Mouse (Mus musculus) cerebellum, adult 18-20 months (tissue): ENCODE measurements around the gene Ift43.

Experiments
- DNase-seq, 2 experiments: peaks; one replicate each; pipeline ENCODE4 v3.0.0; 2021

Ift43 gene

GRCm38 (mm10) chr12:86078553-86079201 lies 3.7 kb upstream of the Ift43 start, which contains the start of gene Tgfb3:
TSS of gene Tgfb3 (minus strand) at chr12:86079041.
- DNase-seq, result peak; percentile 44 to 61

DNA sequence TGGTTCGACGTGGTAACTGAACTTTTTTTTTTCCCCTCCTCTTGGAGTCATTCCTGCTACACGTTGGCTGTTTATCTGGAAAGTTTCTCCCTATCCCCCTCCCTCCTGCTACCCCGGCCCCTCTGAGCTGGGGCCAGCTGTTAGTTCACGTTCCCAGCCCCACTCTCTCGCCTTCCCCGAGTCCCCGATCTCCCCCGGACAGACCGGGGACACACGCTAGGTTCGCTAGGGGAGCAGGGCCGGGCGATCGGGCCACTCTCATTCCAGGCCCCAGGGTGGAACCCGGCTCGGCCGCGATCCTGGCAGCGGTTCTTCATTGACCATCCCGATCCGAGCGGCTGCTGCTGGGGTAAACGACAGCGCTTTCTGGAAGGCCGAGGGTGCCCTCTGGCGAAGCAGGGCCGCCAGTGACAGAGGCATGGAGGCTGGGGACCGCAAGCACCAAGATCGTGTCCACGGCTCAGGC lies 3.1 kb upstream of the Ift43 start:
- peak; percentile 95 to 97 for DNase-seq

DNA sequence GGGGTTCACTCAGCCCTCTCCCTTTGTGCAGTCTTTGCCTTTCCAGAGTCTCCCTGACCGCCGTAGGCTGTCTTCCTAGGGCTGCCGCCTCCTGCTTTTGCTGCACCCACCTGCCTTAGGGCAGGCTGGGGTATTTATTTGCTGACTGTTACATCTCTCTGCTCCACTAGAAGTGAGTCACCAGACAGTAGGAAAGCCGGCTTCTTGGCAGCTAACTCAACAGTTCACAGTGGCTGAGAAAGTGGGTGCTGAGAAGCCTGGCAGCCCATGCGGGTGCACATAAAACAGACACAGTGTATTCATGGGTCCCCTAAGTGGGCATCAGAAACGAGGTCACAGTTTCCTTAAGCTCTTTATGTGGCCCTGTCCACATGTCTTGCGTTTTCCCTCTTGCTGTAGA lies 3.5 kb downstream of the Ift43 start:
- DNase-seq, result peak in 1 of 2 experiments; percentile 32

DNA sequence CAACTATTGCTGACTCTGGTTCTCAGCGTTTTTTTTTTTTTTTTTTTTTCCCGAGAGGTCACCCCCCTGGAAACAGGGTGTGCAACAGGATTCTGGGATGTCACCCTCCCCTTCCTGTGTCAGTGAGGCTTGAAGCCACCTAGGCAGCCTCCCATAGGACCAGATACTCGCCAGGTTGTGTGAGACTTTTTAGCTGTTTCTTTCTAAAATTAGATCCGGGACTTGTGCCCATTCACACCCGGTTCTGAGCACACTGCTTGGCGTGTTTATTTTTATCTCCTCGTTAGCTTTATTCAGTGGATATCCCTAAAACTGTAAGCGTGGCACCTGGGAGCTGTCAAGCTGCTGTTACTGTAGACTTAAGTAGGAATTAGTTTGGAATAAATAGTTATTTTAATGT lies 4.2 kb downstream of the Ift43 start:
- peak; percentile 31 to 43 for DNase-seq

DNA sequence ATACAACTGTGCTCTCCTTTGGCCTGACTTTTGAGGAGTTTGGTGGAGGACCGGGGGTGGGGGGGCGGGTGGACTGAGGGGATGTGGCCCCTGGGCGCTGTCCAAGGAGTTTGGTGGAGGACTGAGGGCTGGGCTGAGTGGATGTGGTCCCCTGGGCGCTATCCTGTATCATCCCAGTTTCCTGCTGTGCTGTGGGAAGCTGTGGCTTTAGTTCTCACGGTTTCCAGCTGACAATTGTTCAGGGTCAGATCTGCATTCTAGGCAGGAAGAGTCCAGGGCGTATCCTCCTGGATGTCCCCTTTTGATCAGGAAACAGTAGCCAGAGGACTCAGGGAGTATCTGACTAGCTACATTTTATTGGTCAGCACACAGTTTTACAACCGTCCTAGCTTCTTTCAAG lies 5.7 kb downstream of the Ift43 start:
- no peak for DNase-seq

DNA sequence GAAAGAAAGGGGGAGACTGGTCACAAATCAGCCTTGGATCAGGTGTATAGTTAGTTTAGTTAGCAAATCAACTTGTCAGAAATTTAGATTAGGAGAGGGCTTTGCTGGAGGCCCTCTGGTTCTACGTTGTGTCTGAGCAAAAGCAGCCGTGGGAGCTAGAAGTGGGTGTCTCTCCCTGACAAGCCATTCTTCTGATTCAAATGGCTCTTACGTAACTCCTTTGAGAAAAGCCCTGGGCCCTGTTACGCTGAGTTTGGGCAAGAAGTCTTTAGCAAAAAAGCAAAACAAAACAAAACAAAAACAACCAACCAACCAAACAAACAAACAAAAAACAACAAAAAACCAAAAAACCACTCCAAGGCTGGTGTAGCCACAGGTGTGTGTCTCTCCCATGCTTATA lies 8.4 kb downstream of the Ift43 start:
- DNase-seq, result no peak

- peak; percentile 66 to 69 for DNase-seq
Measured at GRCm38 (mm10) chr12:86091601-86092132, 9.3 kb downstream of the Ift43 start.

GRCm38 (mm10) chr12:86094075-86094474 lies 11.7 kb downstream of the Ift43 start:
- no peak for DNase-seq

DNA sequence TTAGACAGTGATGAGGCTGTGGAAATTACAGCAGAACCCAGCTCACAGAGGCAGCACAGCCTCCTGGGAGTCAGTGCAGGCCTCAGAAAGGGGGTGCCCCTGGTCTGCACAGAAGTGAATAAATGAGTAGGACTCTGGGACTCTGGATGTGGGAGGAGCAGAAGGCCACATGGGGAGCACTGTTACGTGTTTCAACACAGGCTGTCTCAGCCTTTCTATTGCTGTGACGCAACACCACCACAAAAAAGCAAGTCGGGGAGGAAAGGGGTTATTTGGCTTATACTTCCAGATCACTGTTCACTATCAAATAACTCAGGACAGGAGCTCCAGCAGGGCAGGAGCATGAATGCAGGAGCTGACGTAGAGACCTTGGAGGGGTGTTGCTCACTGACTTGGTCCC lies 13.5 kb downstream of the Ift43 start:
- DNase-seq, result no peak

GRCm38 (mm10) chr12:86097781-86098180 lies 15.4 kb downstream of the Ift43 start:
- DNase-seq, result no peak

GRCm38 (mm10) chr12:86100711-86101110 lies 18.4 kb downstream of the Ift43 start:
- DNase-seq, result no peak

GRCm38 (mm10) chr12:86102686-86103085 lies 20.3 kb downstream of the Ift43 start:
- DNase-seq, result no peak

GRCm38 (mm10) chr12:86103391-86103790 lies 21.1 kb downstream of the Ift43 start:
- peak in 1 of 2 experiments; percentile 33 for DNase-seq

DNA sequence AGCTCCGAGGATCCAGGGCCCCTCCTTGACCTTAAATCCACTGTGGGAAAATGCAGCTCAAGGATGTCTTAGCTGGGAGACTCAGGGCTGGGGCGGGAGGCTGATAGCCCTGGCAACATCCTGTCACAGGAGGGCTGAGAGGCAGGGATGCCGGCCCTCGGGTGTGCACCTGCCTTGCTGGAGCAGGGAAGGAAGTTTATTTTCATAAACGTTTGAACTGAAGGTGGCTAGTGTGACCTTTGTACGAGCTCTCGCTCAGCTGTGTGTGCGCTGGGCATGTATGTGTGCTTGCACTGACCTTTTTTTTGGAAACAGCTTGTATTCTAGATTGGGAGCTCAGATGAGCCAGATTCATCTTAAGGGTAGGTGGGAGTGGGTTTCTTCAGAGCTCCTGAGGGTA lies 21.5 kb downstream of the Ift43 start:
- no peak for DNase-seq

DNA sequence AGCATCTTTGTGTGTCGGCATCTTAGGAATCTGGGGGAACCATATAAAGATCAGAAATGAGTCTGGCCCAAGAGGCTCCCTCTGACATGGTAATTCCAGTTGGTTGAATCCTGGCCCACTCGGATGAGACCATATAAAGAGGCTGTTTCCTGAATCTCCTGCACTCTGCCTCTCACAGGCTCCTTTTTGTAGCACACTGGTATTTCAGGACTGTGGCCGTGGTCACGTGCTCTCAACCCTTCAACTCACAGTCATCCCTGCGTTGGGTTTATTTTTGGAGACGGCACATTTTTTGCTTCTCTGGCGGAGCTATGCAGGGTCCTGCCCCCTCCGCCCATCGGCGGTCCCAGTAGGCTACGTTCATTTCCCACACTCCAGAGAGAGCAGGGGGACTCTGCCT lies 22.0 kb downstream of the Ift43 start:
- DNase-seq, result no peak

DNA sequence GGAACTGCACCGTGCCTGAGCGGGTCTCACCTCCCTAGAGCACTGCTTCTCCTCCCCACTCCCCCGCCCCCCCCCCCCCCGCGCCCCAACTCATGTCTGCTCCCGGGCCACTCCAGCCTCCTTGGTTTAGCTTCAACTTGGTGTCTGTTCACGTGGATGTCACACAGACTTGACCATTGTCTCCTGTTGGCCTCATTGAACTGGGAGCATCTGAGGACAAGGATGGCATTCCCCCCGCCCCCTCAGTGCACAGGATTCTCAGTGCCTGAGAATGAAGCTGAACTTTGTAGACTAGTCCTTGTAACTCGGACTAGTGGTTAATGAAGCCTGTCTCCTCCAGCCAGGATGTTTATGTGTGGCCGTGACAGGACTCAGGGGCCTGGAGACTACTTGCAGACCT lies 23.2 kb downstream of the Ift43 start:
- no peak for DNase-seq

DNA sequence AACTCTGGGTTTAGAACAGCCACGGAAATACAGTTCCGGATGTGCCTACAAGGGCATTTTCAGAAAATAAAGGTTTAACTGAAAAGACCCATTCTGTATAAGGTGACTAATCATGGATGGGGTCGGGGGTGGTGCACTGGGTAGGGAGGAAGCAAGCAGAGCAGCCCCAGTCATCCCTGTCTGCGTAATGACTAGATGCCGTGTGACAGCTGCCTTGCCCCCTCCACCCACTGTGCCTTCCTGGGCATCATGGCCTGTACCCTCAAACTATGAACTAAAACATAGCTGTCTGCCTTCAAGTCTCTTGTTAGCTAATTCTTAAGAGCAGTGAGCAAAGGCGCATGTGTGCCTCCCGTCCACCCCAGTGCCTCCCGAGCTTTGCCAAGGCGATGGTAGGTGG lies 23.7 kb downstream of the Ift43 start:
- DNase-seq, result no peak

DNA sequence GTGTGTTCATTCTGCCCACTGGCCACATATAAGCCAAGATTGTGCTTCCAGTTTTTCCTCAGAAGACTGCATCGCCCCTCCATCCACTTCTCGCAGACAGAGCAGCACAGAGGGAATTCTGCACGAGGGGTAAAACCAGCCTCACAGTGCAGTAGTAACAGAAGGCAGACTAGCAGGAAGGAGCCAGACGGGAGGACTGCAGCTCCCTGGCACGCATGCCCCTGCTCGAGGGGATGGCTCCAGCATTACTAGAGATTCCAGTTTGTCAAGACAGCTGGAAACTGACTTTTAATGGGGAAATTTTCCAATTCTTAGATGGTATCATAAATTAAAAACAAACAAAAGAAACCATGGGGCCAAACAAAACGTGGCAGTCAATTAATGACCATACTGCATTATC lies 25.3 kb downstream of the Ift43 start:
- DNase-seq, result no peak

- no peak for DNase-seq
Measured at GRCm38 (mm10) chr12:86109531-86109930, 27.2 kb downstream of the Ift43 start.

DNA sequence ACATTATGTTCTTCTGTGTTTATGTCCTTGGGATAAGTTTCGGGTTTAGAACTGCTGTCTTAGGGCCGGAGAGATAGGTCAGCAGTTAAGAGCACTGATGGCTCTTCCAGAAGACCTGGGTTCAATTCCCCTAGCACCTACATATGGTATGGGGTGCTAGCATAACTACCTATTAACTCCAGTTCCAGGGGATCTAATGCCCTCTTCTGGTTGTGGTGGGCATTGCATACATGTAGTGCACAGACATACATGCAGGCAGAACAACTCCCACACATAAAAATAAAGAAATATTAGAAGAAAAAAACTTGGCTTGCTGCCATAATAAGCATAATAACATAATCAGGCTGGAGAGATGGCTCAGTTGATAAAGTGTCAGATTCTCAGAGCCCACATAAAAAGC lies 28.3 kb downstream of the Ift43 start:
- no peak for DNase-seq

DNA sequence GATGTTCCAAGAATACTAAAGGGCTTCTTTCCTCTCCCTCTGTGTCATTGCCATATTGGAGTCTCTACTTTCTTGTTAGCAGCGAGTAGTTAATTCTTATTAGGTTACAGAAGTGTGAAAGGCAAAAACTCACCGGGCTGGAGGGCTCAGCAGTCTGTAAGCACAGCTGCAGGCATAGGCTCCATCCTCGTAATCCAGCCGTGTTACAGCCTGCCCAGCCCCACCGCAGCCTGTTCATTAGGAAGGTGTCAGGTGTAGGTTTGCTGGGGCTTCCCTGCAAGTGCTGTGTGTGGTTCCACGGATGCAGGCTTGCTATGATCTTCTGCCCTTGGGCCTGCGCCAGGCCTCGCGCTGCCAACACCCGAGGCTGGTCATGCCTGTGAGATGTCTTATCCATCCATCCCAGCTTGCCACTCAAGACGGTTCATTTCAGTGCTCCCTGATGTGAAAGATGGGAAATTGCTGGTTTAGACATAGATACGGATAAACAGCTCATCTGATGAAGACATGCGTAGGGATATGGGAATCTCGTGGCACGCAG lies 34.0 kb downstream of the Ift43 start:
- DNase-seq, result peak in 1 of 2 experiments; percentile 27

- no peak for DNase-seq
Measured at GRCm38 (mm10) chr12:86124016-86124415, 41.7 kb downstream of the Ift43 start.

DNA sequence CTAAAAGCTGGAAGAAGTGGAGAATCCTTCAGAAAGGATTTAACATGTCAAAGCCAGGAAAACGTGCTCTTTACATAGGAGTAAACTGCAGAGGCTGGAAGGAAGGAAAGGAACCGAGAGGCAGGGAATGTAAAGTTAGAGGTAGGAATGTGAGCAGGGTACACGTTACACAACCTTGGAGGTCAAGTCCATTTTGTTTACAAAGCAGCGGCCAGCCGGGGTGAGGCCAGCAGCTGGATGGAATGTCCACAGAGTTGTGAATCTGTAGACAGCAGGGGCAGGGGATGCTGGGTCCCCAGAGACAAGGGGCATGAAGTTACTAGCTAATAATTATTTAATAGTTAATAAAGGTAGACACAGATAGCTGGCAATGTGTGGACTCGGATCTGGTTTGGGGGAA lies 45.8 kb downstream of the Ift43 start:
- no peak for DNase-seq

GRCm38 (mm10) chr12:86129005-86129404 lies 46.7 kb downstream of the Ift43 start:
- no peak for DNase-seq

- no peak for DNase-seq
Measured at GRCm38 (mm10) chr12:86129696-86130095, 47.4 kb downstream of the Ift43 start.
